Mouse (Mus musculus): ENCODE measurements at regions not wholly inside any gene's neighbourhood (a gene's known extent, or its start where the extent isn't known, plus 50 kb on each side); places are given as distances from the start of the nearest gene placed in this dataset.

DNA sequence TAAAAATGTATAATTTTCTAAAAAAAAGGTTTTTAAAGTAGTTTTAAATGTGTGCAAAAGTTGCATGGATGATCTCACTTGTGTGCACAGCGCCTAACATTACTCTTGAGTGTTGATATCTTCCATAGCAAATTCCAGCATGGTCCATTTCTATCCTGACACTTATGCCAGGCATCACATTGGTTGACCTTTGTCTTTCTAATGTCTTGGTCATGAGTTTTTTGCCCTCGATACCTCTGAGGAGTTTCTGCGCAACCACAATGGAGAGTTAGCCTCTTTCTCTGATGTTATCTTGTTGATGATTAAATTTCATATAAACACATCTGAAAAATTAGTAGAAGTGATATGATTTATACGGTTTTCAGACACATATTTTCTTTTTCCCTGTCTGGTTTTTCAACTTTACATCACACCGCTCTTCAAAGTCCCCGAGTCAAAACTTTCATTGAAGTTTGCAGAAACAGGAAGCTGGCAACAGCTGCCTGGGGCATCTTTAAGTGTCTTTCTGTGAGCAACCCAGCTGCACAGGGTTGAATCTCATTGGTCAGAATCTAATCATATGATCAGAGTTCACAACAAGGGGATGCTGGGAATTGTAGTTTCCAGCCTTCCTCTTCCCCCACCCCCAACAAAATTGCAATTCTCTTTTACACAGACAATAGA lies 107.8 kb upstream of the Arhgap24 start:
- no peak for TF ChIP-seq GATA1 (IDR thresholded peaks at IDR 0.05; ENCODE audit: borderline replicate concordance, low read length)
- no peak for TF ChIP-seq FLI1 (IDR thresholded peaks at IDR 0.05; ENCODE audit: low read length)
